ENCODE assay signal across 28 mouse cellular contexts in genomic region chr7:131223086-131223485, GRCm38 (mm10). TPM values are rescaled to one million over a fixed set of nuclear protein-coding genes. Genes with fewer than 3 reads are reported as not detected.
DNase-seq lines count a peak whose midpoint lies in the region; ATAC-seq and TF ChIP-seq lines count a peak whose summit lies in the region.
"Had no signal": no experiment of that assay in that cellular context is flagged by ENCODE, and none has a peak within 500 bp of the region (broad histone marks: within the 10 kb centered on the region; RNA-seq: fewer than 3 reads in every experiment).

No protein-coding gene starts in this region.

- no peaks in the 10 kb centered on the region for H3K36me3 ChIP-seq in heart, adult 2 months (ENCODE audit: control insufficient read depth, insufficient read depth, low read length)
- H3K36me3 ChIP-seq in heart, embryonic 16.5 days (ENCODE audit: control insufficient read depth, insufficient read depth): no peaks in the 10 kb centered on the region
- no peaks in the 10 kb centered on the region for H3K36me3 ChIP-seq in thymus, adult 2 months (ENCODE audit: control insufficient read depth, insufficient read depth, low read length)
- no peaks in the 10 kb centered on the region for H3K36me3 ChIP-seq in midbrain, embryonic 16.5 days (ENCODE audit: control insufficient read depth, insufficient read depth, low read length)
- H3K36me3 ChIP-seq: embryonic facial prominence, embryonic 15.5 days; forebrain, embryonic 10.5 days; G1E; intestine, embryonic 15.5 days had no signal

- no peak overlapping the region for H3K4me3 ChIP-seq in heart, adult 2 months
- no peak overlapping the region for H3K4me3 ChIP-seq in heart, embryonic 16.5 days (ENCODE audit: low read length)
- no peak overlapping the region for H3K4me3 ChIP-seq in thymus, adult 2 months (ENCODE audit: control insufficient read depth, insufficient read depth, low read length)
- H3K4me3 ChIP-seq in midbrain, embryonic 16.5 days (ENCODE audit: low read depth, low read length): no peak overlapping the region
- H3K4me3 ChIP-seq: embryonic facial prominence, embryonic 15.5 days; erythroblast, embryonic 14.5 days; forebrain, embryonic 10.5 days; gastrocnemius, adult 2 months; intestine, embryonic 15.5 days had no signal

- TF ChIP-seq CTCF in heart, adult 2 months (IDR thresholded peaks at IDR 0.05): no peak
- TF ChIP-seq CTCF in thymus, adult 2 months (IDR thresholded peaks at IDR 0.05; ENCODE audit: borderline replicate concordance, control insufficient read depth, extremely low read depth, insufficient read depth, low read length, poor library complexity): no peak

- intact Hi-C loops in heart, adult 2 months (cut with DNase I): no loop called here
- intact Hi-C loops in heart, postnatal 25 days (cut with DNase I): no loop called here

- H3K4me2 ChIP-seq in heart, embryonic 16.5 days (ENCODE audit: low read depth, low read length): no peak overlapping the region
- no peak overlapping the region for H3K4me2 ChIP-seq in midbrain, embryonic 16.5 days (ENCODE audit: low read length)
- H3K4me2 ChIP-seq: embryonic facial prominence, embryonic 15.5 days; hindbrain, embryonic 14.5 days; intestine, embryonic 15.5 days had no signal

- DNase-seq in cerebellum, postnatal 10 days: peak; percentile 33 to 55
- no peak for DNase-seq in cerebellum, postnatal 4 days (ENCODE audit: low spot score in 2 of 2)
- peak in 1 of 2 experiments; percentile 27 for DNase-seq in heart, adult 2 months
- DNase-seq in heart, postnatal 25 days (ENCODE audit: low spot score): no peak
- DNase-seq in heart, postnatal 4 days: peak; percentile 32
- DNase-seq in thymus, adult 2 months: no peak
- DNase-seq: adrenal gland, postnatal 10 days; B cell, adult 2 months; cerebellum, adult 11 months; cerebellum, adult 8-10 months; embryo, embryonic 11 days; gastrocnemius, adult 2 months; gastrocnemius, postnatal 25 days; kidney, adult 2 months had no signal

- H3K4me1 ChIP-seq in heart, adult 2 months (ENCODE audit: control insufficient read depth, insufficient read depth, low read length): no peaks in the 10 kb centered on the region
- no peaks in the 10 kb centered on the region for H3K4me1 ChIP-seq in heart, embryonic 16.5 days (ENCODE audit: control insufficient read depth, insufficient read depth, low read length)
- H3K4me1 ChIP-seq in thymus, adult 2 months (replicated peaks; ENCODE audit: control insufficient read depth, insufficient read depth, low read length): no peaks in the 10 kb centered on the region
- no peaks in the 10 kb centered on the region for H3K4me1 ChIP-seq in midbrain, embryonic 16.5 days (ENCODE audit: control insufficient read depth, insufficient read depth, low read length)
- H3K4me1 ChIP-seq: embryonic facial prominence, embryonic 15.5 days; forebrain, embryonic 10.5 days; intestine, embryonic 15.5 days had no signal

- no peak overlapping the region for H3K9ac ChIP-seq in heart, adult 2 months (ENCODE audit: low read depth, low read length)
- no peak overlapping the region for H3K9ac ChIP-seq in heart, embryonic 16.5 days (ENCODE audit: low read length)
- H3K9ac ChIP-seq in midbrain, embryonic 16.5 days (ENCODE audit: low read depth, low read length): no peak overlapping the region
- H3K9ac ChIP-seq: embryonic facial prominence, embryonic 15.5 days; hindbrain, embryonic 14.5 days; intestine, embryonic 15.5 days had no signal

- 43% methylated on average over 5 of the region's 5 CpGs for WGBS in heart, adult 2 months
- WGBS in heart, embryonic 16.5 days: 47% methylated on average over 5 of the region's 5 CpGs
- WGBS in thymus, adult 2 months: 82% methylated on average over 5 of the region's 5 CpGs
- 68% methylated on average over 5 of the region's 5 CpGs for WGBS in midbrain, embryonic 16.5 days

- no peaks in the 10 kb centered on the region for H3K27me3 ChIP-seq in heart, adult 2 months (ENCODE audit: control insufficient read depth, insufficient read depth, low read length)
- no peaks in the 10 kb centered on the region for H3K27me3 ChIP-seq in heart, embryonic 16.5 days (ENCODE audit: control insufficient read depth, insufficient read depth, low read length)
- no peaks in the 10 kb centered on the region for H3K27me3 ChIP-seq in thymus, adult 2 months (ENCODE audit: control insufficient read depth, insufficient read depth, low read length)
- no peaks in the 10 kb centered on the region for H3K27me3 ChIP-seq in midbrain, embryonic 16.5 days (ENCODE audit: control insufficient read depth, insufficient read depth, low read depth, low read length)
- H3K27me3 ChIP-seq: embryonic facial prominence, embryonic 15.5 days; intestine, embryonic 15.5 days had no signal

- ATAC-seq in heart, embryonic 16.5 days (replicated peaks; ENCODE audit: extremely low read depth, insufficient read depth, low FRiP score): 0 out of 2 replicates have a peak, but pooled peaks have one; percentile 37
- ATAC-seq in midbrain, embryonic 16.5 days: no peak
- ATAC-seq: CD4-positive, CD25-positive, alpha-beta regulatory T cell, adult 4 months; forebrain, embryonic 14.5 days; intestine, embryonic 15.5 days had no signal

- no peak for TF ChIP-seq POLR2A in heart, adult 2 months (IDR thresholded peaks at IDR 0.05; ENCODE audit: insufficient read depth, low read depth, low read length)
- no peak for TF ChIP-seq POLR2A in thymus, adult 2 months (IDR thresholded peaks at IDR 0.05; ENCODE audit: control insufficient read depth, extremely low read depth, insufficient read depth, low read length, poor library complexity)

- H3K9me3 ChIP-seq in heart, embryonic 16.5 days (replicated peaks; ENCODE audit: control insufficient read depth, low read length): no peaks in the 10 kb centered on the region
- H3K9me3 ChIP-seq in midbrain, embryonic 16.5 days (replicated peaks; ENCODE audit: control insufficient read depth, low read length, poor library complexity, severe bottlenecking): no peaks in the 10 kb centered on the region
- H3K9me3 ChIP-seq: embryonic facial prominence, embryonic 15.5 days; forebrain, embryonic 10.5 days; intestine, embryonic 15.5 days had no signal

- H3K27ac ChIP-seq in heart, adult 2 months: peak overlapping the region; percentile 27
- H3K27ac ChIP-seq in heart, embryonic 16.5 days (ENCODE audit: low read length): no peak overlapping the region
- no peak overlapping the region for H3K27ac ChIP-seq in thymus, adult 2 months (ENCODE audit: control insufficient read depth, insufficient read depth, low read length)
- H3K27ac ChIP-seq in midbrain, embryonic 16.5 days (ENCODE audit: low read length): no peak overlapping the region
- H3K27ac ChIP-seq: embryonic facial prominence, embryonic 15.5 days; forebrain, embryonic 10.5 days; gastrocnemius, adult 2 months; hindbrain, embryonic 14.5 days; intestine, embryonic 15.5 days had no signal

- no peaks in the 10 kb centered on the region for H3K79me2 ChIP-seq in heart, adult 2 months (replicated peaks; ENCODE audit: control insufficient read depth, insufficient read depth, low read length)

- TF ChIP-seq EP300 in heart, adult 2 months (IDR thresholded peaks at IDR 0.05; ENCODE audit: insufficient read depth, low read depth, low read length): no peak

RNA-seq across cellular contexts. Expression of gene 5430419D17Rik, which starts 48.9 kb away (rescaled TPM):
- total RNA-seq in heart, adult 2 months (2021): 10 to 100 TPM in 1 of 2 experiments, 1 to 10 TPM in 1; 9.9 to 10.3 TPM
- 0.61 and 1.1 TPM in 2 replicates for polyA plus RNA-seq in heart, adult 2 months (2012; rRNA removed)
- 10 to 100 TPM; 12.2 to 13.0 TPM for total RNA-seq in heart, postnatal 25 days (2021)
- 0.21 and 0.51 TPM in 2 replicates for polyA plus RNA-seq in heart, embryonic 16.5 days (2015; fragmentation: Nextera tagmentation; extraction: Ambion mirVana)
- 10 to 100 TPM in 1 of 2 experiments, 1 to 10 TPM in 1; 9.2 to 11.3 TPM for total RNA-seq in heart, postnatal 4 days (2021)
- 0.26 TPM in 2 replicates for polyA plus RNA-seq in thymus, adult 2 months (2012; rRNA removed)
- polyA plus RNA-seq in midbrain, embryonic 16.5 days (2015; fragmentation: Nextera tagmentation; extraction: Ambion mirVana): not detected in 2 replicates
- total RNA-seq: adrenal gland, postnatal 10 days; common myeloid progenitor, adult 5-6 weeks; gastrocnemius, adult 2 months; gastrocnemius, postnatal 25 days; granulocyte monocyte progenitor cell, adult 5-6 weeks; hematopoietic stem cell, adult 5-6 weeks had no signal
- polyA plus RNA-seq: CD4-positive, CD25-positive, alpha-beta regulatory T cell, adult 4 months; embryonic facial prominence, embryonic 11.5 days; embryonic facial prominence, embryonic 15.5 days; erythroblast, embryonic 14.5 days; forebrain, embryonic 10.5 days; forebrain, embryonic 14.5 days; G1E; kidney, adult 2 months had no signal

Comparison
In these comparisons a context has a peak if more than half of its experiments do, and no peak if none do; other contexts are left out.
1. DNase-seq: peak in cerebellum, postnatal 10 days (2 of 2) and heart, postnatal 4 days (single experiment); none in cerebellum, postnatal 4 days (0 of 2), heart, postnatal 25 days (single experiment) and thymus, adult 2 months (single experiment).